Mouse (Mus musculus): Measurements from ENCODE around the gene Utrn.

Gene Utrn

GRCm38 (mm10) chr10:12869029-12869671, at the start of gene Utrn:
Gene Utrn, minus strand, starts transcription at chr10:12869365.
- DNase-seq (ENCODE audit: low read depth, low spot score) = peak; percentile 92

GRCm38 (mm10) chr10:12917626-12918025, 48.5 kb upstream of the Utrn start:
- no peak for DNase-seq (ENCODE audit: low read depth, low spot score)

GRCm38 (mm10) chr10:12916376-12916775, 47.2 kb upstream of the Utrn start:
- no peak for DNase-seq (ENCODE audit: low read depth, low spot score)

- DNase-seq (ENCODE audit: low read depth, low spot score) = peak; percentile 77
These were observed 46.7 kb upstream of the Utrn start for GRCm38 (mm10) chr10:12915826-12916225.

- no peak for DNase-seq (ENCODE audit: low read depth, low spot score)
These were observed 45.0 kb upstream of the Utrn start for GRCm38 (mm10) chr10:12914203-12914602.

GRCm38 (mm10) chr10:12911981-12912530, 42.9 kb upstream of the Utrn start:
- DNase-seq (ENCODE audit: low read depth, low spot score) = peak; percentile 92

- DNase-seq (ENCODE audit: low read depth, low spot score) = peak; percentile 60
These were observed 42.3 kb upstream of the Utrn start for GRCm38 (mm10) chr10:12911451-12911850.

- DNase-seq (ENCODE audit: low read depth, low spot score) = peak; percentile 87
These were observed 40.7 kb upstream of the Utrn start for GRCm38 (mm10) chr10:12909891-12910290.

GRCm38 (mm10) chr10:12909179-12909578, 40.0 kb upstream of the Utrn start:
- peak; percentile 98 for DNase-seq (ENCODE audit: low read depth, low spot score)

- no peak for DNase-seq (ENCODE audit: low read depth, low spot score)
These were observed 35.0 kb upstream of the Utrn start for GRCm38 (mm10) chr10:12904140-12904528.

- peak; percentile 27 for DNase-seq (ENCODE audit: low read depth, low spot score)
These were observed 34.4 kb upstream of the Utrn start for GRCm38 (mm10) chr10:12903440-12904139.

- no peak for DNase-seq (ENCODE audit: low read depth, low spot score)
These were observed 30.7 kb upstream of the Utrn start for GRCm38 (mm10) chr10:12899901-12900300.

- DNase-seq (ENCODE audit: low read depth, low spot score) = no peak
These were observed 24.2 kb upstream of the Utrn start for GRCm38 (mm10) chr10:12893339-12893738.

GRCm38 (mm10) chr10:12888373-12888772, 19.2 kb upstream of the Utrn start:
- DNase-seq (ENCODE audit: low read depth, low spot score) = peak; percentile 43

- no peak for DNase-seq (ENCODE audit: low read depth, low spot score)
These were observed 18.6 kb upstream of the Utrn start for GRCm38 (mm10) chr10:12887792-12888191.

- DNase-seq (ENCODE audit: low read depth, low spot score) = no peak
These were observed 15.3 kb upstream of the Utrn start for GRCm38 (mm10) chr10:12884308-12884948.

GRCm38 (mm10) chr10:12881911-12882310, 12.7 kb upstream of the Utrn start:
- no peak for DNase-seq (ENCODE audit: low read depth, low spot score)

- DNase-seq (ENCODE audit: low read depth, low spot score) = peak; percentile 22
These were observed 10.1 kb upstream of the Utrn start for GRCm38 (mm10) chr10:12879313-12879695.

- DNase-seq (ENCODE audit: low read depth, low spot score) = peak; percentile 87
These were observed 9.6 kb upstream of the Utrn start for GRCm38 (mm10) chr10:12878661-12879312.

GRCm38 (mm10) chr10:12876426-12876825, 7.3 kb upstream of the Utrn start:
- DNase-seq (ENCODE audit: low read depth, low spot score) = no peak

GRCm38 (mm10) chr10:12875410-12875809, 6.2 kb upstream of the Utrn start:
- DNase-seq (ENCODE audit: low read depth, low spot score) = no peak

Data from R1 (cell line).